Mouse (Mus musculus): ENCODE measurements at regions not wholly inside any gene's neighbourhood (a gene's known extent, or its start where the extent isn't known, plus 50 kb on each side); places are given as distances from the start of the nearest gene placed in this dataset.

DNA sequence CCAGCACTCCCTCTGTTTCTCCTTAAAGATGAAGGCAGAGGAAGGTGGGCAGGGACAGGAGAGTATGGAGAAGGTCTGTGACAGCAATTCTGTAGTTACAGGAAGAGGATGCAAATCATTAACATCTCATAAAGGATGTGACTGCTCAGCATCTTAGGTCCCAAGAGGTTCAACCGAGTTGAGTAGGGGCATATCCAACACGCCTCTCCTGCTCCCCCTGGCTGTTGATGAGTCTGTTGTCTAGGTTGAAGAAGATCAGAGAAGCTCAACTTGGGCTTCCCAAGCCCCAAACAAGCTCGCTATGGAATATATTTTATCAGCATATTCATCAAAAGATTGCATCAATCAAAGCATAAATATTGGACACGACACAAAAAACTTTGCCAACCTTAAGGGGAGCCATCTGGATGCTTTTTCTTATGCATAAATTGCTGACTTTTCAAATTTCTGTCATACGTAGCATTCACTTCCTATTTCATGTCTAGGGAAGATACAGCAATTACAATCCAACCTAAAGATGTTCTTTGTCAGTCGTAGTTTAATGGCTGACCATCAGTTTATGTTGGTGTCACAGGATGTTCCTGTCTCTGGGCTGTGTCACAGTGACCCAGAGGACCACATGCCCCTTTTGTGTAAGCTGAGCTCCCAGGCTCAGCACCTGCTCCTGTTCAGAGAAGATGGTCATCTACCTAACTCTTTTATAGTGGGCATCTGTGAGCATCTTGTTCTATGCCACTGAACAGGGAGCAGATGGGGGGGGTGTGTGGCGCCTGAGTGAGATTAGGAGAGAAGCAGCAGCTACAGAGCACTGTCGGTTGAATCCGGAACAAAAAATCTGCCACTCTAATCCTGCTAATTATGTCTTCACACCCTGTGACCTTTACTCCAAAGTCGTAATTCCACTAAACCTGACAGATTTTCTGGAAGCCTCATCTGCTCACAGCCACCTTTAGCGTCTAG, 72.1 kb upstream of the Kctd3 start:
- DNase-seq (ENCODE audit: extremely low spot score in 1 of 2, low spot score in 2 of 2) = no peak
- H3K4me3 ChIP-seq = no peak overlapping the region
- no peak; the same call in 1 of the 2 replicates for TF ChIP-seq CTCF (IDR thresholded peaks at IDR 0.05)
- intact Hi-C loops (cut with DNase I) = no loop called here
- no peak overlapping the region for H3K27ac ChIP-seq

DNA sequence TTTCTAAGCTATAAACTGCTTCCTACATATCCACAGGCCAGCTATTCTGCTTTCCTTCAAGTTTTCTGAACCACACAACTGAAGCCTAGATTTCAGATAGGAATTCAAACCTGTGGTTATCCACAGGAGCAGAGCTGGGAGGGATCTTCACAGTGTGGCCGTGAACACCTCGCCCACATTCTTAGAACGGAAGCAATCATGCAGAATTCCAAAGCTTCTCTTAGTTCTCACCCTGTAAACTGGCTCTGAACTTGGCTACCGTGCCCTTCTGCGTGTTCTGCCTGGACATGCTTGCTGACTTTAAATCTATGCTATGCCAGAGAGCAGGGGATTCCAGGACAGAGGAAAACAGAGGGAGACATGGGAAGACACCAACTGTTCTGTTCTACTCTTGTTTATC, 70.2 kb upstream of the Kctd3 start:
- Histone ChIP-seq H3K4me3 (no peak overlapping the region), H3K27ac (no peak overlapping the region)
- DNase-seq (ENCODE audit: extremely low spot score in 1 of 2, low spot score in 2 of 2) = no peak
- intact Hi-C loops (cut with DNase I) = no loop called here
- no peak for TF ChIP-seq CTCF (IDR thresholded peaks at IDR 0.05)

DNA sequence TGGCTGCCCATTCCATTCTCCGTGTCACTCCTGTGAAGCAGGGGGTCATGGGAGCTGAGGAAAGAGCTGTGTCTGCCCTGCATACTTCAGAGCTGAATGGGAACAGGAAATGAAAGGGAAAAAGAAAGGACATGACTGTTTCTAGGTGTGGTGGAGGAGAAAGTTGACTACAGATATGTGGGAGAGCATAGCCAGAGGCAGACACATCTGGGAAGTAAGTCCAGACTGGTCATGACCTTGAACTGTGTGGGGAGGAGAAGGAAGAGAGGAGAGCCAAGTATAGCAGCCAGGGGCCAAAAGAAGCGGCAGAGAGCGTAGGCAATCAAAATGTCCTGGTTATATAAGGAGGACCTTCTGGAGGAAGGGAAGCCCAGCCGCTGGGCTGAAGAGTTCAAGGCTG, 68.6 kb upstream of the Kctd3 start:
- no peak for TF ChIP-seq CTCF (IDR thresholded peaks at IDR 0.05)
- intact Hi-C loops (cut with DNase I) = no loop called here
- H3K4me3 ChIP-seq = no peak overlapping the region
- DNase-seq (ENCODE audit: extremely low spot score in 1 of 2, low spot score in 2 of 2) = no peak
- no peak overlapping the region for H3K27ac ChIP-seq

DNA sequence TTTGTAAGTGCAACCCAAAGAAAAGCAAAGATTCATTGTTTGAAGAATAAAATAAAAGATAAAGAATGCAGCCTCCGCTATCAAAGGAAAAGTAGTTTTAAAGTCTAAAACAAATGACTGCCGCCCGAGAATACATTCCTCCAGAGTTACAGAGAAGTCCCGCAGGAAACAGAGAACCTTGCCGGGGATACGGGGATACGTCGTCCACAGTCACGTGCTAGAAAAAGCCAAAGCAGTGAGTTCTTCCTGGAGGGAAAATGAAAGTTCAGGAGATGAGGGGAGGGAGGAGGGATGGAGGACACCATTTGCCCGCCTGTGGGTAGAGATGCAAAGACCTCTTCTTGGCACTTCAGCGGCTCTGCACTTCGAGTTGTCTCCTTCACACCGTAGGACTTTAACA, 68.0 kb upstream of the Kctd3 start:
- no peak for TF ChIP-seq CTCF (IDR thresholded peaks at IDR 0.05)
- no peak for DNase-seq (ENCODE audit: extremely low spot score in 1 of 2, low spot score in 2 of 2)
- no peak overlapping the region for H3K27ac ChIP-seq
- H3K4me3 ChIP-seq = no peak overlapping the region
- intact Hi-C loops (cut with DNase I) = no loop called here

DNA sequence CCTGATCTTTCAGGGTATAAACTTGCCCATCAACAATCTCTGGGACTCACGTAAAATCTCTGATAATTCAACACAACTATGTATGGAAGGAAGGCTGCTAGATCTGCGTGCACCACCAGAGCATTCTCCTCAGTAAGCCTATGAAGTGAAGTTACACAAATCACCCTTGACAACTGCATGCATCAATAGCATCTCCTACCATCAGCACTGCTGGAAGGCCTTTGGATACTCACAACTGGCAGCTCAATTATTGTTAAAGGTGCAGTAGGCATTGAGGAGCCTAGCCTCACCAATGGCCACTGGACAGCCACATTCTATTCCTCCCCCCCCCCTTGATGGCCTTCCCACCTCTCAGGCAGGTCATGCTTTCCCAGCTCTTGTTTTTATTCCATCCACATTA, 64.9 kb upstream of the Kctd3 start:
- no peak for DNase-seq (ENCODE audit: extremely low spot score in 1 of 2, low spot score in 2 of 2)
- TF ChIP-seq CTCF (IDR thresholded peaks at IDR 0.05) = no peak
- intact Hi-C loops (cut with DNase I) = no loop called here

DNA sequence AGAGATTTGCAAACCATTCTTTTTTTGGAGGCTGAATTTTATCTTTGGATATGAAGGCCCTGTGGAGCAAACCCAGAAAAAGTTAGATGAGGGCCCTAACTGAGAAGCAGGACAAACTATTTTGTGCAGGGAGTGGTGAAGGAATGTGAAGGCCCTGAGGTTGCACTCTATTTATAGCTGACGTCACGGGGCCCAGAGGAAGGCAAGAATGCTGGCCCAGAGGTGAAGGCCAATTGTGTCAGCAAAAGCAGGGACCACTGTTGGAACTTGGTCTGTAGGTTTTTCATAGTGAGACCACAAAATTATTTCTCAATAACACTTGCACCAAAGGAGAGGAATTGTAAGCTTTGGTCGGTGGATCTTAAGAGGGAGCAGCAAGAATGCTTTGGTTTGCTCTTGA, 60.6 kb upstream of the Kctd3 start:
- no peak for DNase-seq (ENCODE audit: extremely low spot score in 1 of 2, low spot score in 2 of 2)
- no peak for TF ChIP-seq CTCF (IDR thresholded peaks at IDR 0.05)
- H3K4me3 ChIP-seq = no peak overlapping the region
- no peak overlapping the region for H3K27ac ChIP-seq
- intact Hi-C loops (cut with DNase I) = no loop called here

More for the DNA sequence above, 64.9 kb upstream of the Kctd3 start:
- H3K4me3 ChIP-seq = no peak overlapping the region
- H3K27ac ChIP-seq = no peak overlapping the region

DNA sequence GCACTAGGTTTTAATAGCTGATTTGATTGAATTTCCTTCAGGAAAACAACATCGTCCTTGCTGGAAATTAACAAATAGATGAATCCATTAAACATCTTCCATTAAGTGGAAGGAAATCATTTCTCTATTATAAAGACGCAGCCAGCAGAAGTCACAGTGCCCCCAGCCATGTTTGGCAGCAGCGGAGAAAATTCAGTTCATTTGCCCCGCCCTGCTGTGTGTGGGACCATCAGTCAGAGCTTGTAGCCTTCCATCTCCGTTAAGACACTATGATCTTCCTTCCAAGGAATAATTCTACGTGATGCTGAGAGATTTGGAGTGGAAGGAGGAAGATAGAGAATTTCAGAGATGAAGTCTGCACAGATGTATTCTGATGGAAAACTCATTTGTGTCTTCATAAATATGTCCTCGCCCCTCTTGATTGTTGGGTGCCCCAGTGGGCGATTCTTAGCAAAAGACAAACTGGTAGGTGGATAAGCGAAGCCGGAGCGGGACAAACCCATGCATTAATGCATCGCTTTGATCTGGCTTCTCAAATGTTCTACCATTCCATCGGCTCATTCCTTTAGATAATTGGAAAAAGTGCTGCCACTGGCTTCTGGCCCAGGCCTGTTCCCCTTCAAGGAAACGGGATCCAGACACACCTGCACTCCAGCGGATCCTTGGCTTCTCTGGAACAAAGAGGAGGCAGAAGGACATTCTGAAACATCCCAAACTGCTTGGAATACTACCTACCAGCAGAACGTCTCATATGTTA, 59.7 kb upstream of the Kctd3 start:
- no peak for TF ChIP-seq CTCF (IDR thresholded peaks at IDR 0.05)
- DNase-seq (ENCODE audit: extremely low spot score in 1 of 2, low spot score in 2 of 2) = no peak
- Histone ChIP-seq H3K4me3 (no peak overlapping the region), H3K27ac (no peak overlapping the region)
- intact Hi-C loops (cut with DNase I) = no loop called here

DNA sequence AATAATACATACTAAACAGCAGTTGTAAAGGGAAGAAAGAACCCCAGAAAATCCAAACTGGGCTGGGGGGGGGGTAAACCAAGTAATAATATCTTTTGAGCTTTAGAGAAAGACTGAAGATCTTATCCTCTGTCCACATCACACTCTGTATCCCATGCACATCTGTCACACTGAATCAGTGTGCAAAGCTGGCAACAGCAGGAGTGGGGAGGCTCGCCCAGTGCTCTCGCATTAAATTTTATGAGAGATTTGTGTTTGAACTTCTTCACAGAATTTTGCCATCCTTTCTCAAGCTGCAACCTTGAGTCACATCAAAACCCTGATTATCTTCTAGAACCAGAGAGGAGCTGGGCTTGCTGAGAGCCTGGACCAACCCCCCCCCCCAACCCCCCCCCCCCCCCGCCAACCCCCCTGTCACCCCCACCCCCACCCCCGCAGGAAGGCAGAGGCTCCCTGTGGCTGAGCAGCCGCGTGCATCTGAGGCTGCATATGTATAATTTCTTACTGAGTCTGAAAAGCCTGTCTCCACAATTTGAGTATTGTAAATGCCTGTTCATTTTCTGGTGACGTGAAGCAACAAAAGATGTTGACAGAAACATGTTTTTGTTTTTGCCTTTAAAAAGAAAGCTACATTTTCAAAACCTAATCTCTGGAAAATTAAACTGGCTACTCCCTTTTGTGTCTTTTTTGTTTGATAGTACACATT, 59.0 kb upstream of the Kctd3 start:
- intact Hi-C loops (cut with DNase I) = no loop called here
- no peak for TF ChIP-seq CTCF (IDR thresholded peaks at IDR 0.05)
- Histone ChIP-seq H3K27ac (no peak overlapping the region), H3K4me3 (no peak overlapping the region)
- DNase-seq (ENCODE audit: extremely low spot score in 1 of 2, low spot score in 2 of 2) = no peak

DNA sequence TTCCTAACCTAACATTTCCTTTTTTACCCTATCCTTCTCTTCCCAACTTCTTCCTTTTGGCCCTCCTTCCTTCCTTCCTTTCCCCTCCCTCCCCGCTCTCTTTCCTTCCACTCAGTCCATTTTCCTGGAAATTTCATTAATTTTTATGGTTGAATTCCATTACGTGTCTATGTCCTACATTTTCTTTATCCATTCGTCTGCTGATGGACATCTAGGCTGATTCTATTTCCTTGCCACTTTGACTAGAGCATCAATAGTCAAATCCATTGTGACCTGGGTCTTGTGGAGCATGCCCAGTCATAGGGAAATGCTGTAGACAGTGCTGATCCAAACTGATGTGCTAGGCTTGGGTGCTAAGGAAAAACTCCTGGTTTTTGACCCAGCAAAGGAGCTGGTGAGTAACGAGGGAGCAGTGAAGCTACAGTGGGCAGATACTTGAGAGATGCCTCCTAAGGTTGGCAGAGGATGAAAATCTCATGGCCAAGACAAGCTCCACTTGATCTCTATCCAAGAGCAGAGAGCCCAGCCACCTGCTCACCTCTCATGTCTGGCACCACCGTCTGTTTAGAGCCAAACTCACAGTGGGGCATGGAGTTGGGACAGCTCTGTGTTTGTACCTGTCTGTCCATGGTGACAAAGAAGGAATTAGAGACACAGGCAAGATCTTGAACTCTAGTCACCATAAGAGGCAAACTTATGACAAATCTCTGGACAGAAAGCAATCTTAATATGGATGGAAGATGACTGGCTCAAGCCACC, 57.7 kb upstream of the Kctd3 start:
- H3K27ac ChIP-seq = no peak overlapping the region
- no peak overlapping the region for H3K4me3 ChIP-seq
- no peak for DNase-seq (ENCODE audit: extremely low spot score in 1 of 2, low spot score in 2 of 2)
- TF ChIP-seq CTCF (IDR thresholded peaks at IDR 0.05) = no peak
- intact Hi-C loops (cut with DNase I) = no loop called here

DNA sequence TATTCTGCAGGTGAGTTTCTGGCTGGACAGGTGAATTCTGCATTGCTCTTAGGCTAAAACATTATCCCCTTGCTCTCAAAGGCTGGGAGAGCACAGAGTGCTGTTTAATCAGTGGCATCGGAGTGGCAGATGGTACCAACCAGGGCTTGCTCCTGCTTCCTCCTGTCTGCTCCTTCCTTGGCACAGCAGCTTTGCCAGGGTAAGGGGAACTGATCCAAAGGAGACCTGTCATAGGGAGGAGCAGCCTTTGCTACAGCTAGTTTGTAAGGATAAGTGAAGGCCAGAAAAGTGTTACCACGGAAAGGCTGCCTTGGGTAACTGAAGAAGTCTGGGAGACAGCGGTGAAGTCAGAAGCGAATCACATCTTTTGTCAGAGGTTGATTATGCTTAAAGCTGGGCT, 57.0 kb upstream of the Kctd3 start:
- TF ChIP-seq CTCF (IDR thresholded peaks at IDR 0.05) = no peak
- Histone ChIP-seq H3K27ac (no peak overlapping the region), H3K4me3 (no peak overlapping the region)
- intact Hi-C loops (cut with DNase I) = loop anchor here (1.0 kb wide), 1 partner anchor 8 kb away; no protein-coding TSS in a partner anchor
- DNase-seq (ENCODE audit: extremely low spot score in 1 of 2, low spot score in 2 of 2) = no peak

DNA sequence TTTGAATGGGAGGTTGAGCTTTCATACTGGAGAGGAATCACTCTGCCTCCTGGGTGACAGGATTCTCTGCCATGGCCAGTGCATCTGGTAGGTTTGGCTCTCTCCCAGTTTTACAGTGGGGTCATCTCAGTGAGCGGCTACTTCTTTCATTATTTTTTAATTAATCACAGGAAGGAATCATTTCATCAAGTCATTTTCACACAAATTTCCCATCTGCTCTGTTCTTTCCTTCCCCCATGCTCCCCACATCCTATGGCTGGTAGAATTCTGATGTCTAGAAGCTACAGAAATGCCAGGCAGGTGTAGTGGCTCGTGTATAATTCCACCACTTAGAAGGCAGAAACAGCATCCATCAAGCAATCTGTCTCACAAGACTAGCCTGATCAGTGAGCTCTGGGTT, 56.1 kb upstream of the Kctd3 start:
- intact Hi-C loops (cut with DNase I) = loop anchor here (1.0 kb wide), 1 partner anchor 7 kb away; no protein-coding TSS in a partner anchor
- H3K4me3 ChIP-seq = no peak overlapping the region

More for the DNA sequence above, 56.1 kb upstream of the Kctd3 start:
- no peak overlapping the region for H3K27ac ChIP-seq
- DNase-seq (ENCODE audit: extremely low spot score in 1 of 2, low spot score in 2 of 2) = no peak
- no peak for TF ChIP-seq CTCF (IDR thresholded peaks at IDR 0.05)
